Mouse (Mus musculus) c-Kit-positive CD71-positive TER-119-positive erythroid progenitor cells, embryonic 14.5 days (primary cell): ENCODE results near the gene Zfp276.
A peak's percentile ranks its signal among the peaks of the same experiment; 100 is the strongest.

Experiments used
- DNase-seq: peaks from one replicate; pipeline ENCODE4 v3.0.0-alpha.2; 2013; ENCODE audit warnings: low spot score

The Zfp276 gene

GRCm38 (mm10) chr8:123290679-123291078 is 36.7 kb downstream of the Zfp276 start:
- DNase-seq, result no peak

GRCm38 (mm10) chr8:123291716-123292115 is 37.7 kb downstream of the Zfp276 start:
- DNase-seq, result no peak

- no peak for DNase-seq
These were observed 38.3 kb downstream of the Zfp276 start for GRCm38 (mm10) chr8:123292281-123292680.

GRCm38 (mm10) chr8:123292785-123293184 is 38.8 kb downstream of the Zfp276 start:
- no peak for DNase-seq

GRCm38 (mm10) chr8:123298301-123298700 is 44.3 kb downstream of the Zfp276 start:
- DNase-seq, result no peak

- no peak for DNase-seq
These were observed 54.7 kb downstream of the Zfp276 start for GRCm38 (mm10) chr8:123308738-123309137.

GRCm38 (mm10) chr8:123317781-123318466 is 63.9 kb downstream of the Zfp276 start:
- DNase-seq, result no peak

GRCm38 (mm10) chr8:123318467-123318911 is 64.5 kb downstream of the Zfp276 start, which contains the start of gene Fanca:
Gene Fanca, minus strand, starts transcription at chr8:123318576.
- peak; percentile 95 for DNase-seq
